Mouse (Mus musculus): ENCODE data around the gene Card6.

Gene Card6

GRCm38 (mm10) chr15:5107686-5108654 is at the start of gene Card6:
TSS of gene Card6 (minus strand) at chr15:5108539.
- peak; percentile 88 for DNase-seq (ENCODE audit: low read depth)

GRCm38 (mm10) chr15:5157386-5157785 is 49.0 kb upstream of the Card6 start:
- no peak for DNase-seq (ENCODE audit: low read depth)

- no peak for DNase-seq (ENCODE audit: low read depth)
These were observed 48.0 kb upstream of the Card6 start for GRCm38 (mm10) chr15:5156355-5156754.

- no peak for DNase-seq (ENCODE audit: low read depth)
These were observed 46.8 kb upstream of the Card6 start for GRCm38 (mm10) chr15:5155093-5155492.

- DNase-seq (ENCODE audit: low read depth) = no peak
These were observed 46.3 kb upstream of the Card6 start for GRCm38 (mm10) chr15:5154621-5155020.

- DNase-seq (ENCODE audit: low read depth) = no peak
These were observed 43.8 kb upstream of the Card6 start for GRCm38 (mm10) chr15:5152171-5152570.

GRCm38 (mm10) chr15:5149187-5149586 is 40.8 kb upstream of the Card6 start:
- DNase-seq (ENCODE audit: low read depth) = no peak

- DNase-seq (ENCODE audit: low read depth) = no peak
These were observed 37.0 kb upstream of the Card6 start for GRCm38 (mm10) chr15:5145196-5145945.

- peak; percentile 69 for DNase-seq (ENCODE audit: low read depth)
These were observed 35.9 kb upstream of the Card6 start for GRCm38 (mm10) chr15:5144021-5144778.

GRCm38 (mm10) chr15:5143361-5144020 is 35.2 kb upstream of the Card6 start, which contains the start of gene Prkaa1:
TSS of gene Prkaa1 (plus strand) at chr15:5143861.
- peak; percentile 74 for DNase-seq (ENCODE audit: low read depth)

GRCm38 (mm10) chr15:5142714-5143113 is 34.4 kb upstream of the Card6 start:
- DNase-seq (ENCODE audit: low read depth) = no peak

GRCm38 (mm10) chr15:5142047-5142446 is 33.7 kb upstream of the Card6 start:
- peak; percentile 36 for DNase-seq (ENCODE audit: low read depth)

GRCm38 (mm10) chr15:5140357-5140756 is 32.0 kb upstream of the Card6 start:
- no peak for DNase-seq (ENCODE audit: low read depth)

- no peak for DNase-seq (ENCODE audit: low read depth)
These were observed 31.5 kb upstream of the Card6 start for GRCm38 (mm10) chr15:5139863-5140262.

GRCm38 (mm10) chr15:5139366-5139765 is 31.0 kb upstream of the Card6 start:
- no peak for DNase-seq (ENCODE audit: low read depth)

GRCm38 (mm10) chr15:5138021-5138856 is 29.9 kb upstream of the Card6 start:
- DNase-seq (ENCODE audit: low read depth) = no peak

- DNase-seq (ENCODE audit: low read depth) = no peak
These were observed 26.7 kb upstream of the Card6 start for GRCm38 (mm10) chr15:5134945-5135483.

GRCm38 (mm10) chr15:5134179-5134578 is 25.8 kb upstream of the Card6 start:
- no peak for DNase-seq (ENCODE audit: low read depth)

- no peak for DNase-seq (ENCODE audit: low read depth)
These were observed 25.0 kb upstream of the Card6 start for GRCm38 (mm10) chr15:5133301-5133700.
